Mouse (Mus musculus) embryonic fibroblast, embryonic 13.5 days (primary cell): ENCODE measurements around the gene Mageb5.
"Not testable (repeated sequence)": the region's sequence is repeated elsewhere in the genome, so short reads cannot be mapped to it uniquely, and the experiment has no call there.

Source experiments
- CTCF ChIP-seq: IDR thresholded peaks from 2 replicates; pipeline ENCODE4 v1.5.1; 2011; ENCODE audit warnings: mild to moderate bottlenecking, control low read depth, low read length, moderate library complexity, borderline replicate concordance; ENCODE audit not compliant: insufficient read depth
- POLR2A ChIP-seq: IDR thresholded peaks from 2 replicates; pipeline ENCODE4 v1.6.1; 2011; ENCODE audit warnings: low read depth, mild to moderate bottlenecking, control low read depth, low read length, moderate library complexity

- not testable (repeated sequence) for TF ChIP-seq POLR2A, CTCF
Measured at GRCm38 (mm10) chrX:91759591-91760226, 23.1 kb downstream of the Mageb5 start.
